Comparison of ENCODE assay signal across 8 mouse cellular contexts in the genomic region with DNA sequence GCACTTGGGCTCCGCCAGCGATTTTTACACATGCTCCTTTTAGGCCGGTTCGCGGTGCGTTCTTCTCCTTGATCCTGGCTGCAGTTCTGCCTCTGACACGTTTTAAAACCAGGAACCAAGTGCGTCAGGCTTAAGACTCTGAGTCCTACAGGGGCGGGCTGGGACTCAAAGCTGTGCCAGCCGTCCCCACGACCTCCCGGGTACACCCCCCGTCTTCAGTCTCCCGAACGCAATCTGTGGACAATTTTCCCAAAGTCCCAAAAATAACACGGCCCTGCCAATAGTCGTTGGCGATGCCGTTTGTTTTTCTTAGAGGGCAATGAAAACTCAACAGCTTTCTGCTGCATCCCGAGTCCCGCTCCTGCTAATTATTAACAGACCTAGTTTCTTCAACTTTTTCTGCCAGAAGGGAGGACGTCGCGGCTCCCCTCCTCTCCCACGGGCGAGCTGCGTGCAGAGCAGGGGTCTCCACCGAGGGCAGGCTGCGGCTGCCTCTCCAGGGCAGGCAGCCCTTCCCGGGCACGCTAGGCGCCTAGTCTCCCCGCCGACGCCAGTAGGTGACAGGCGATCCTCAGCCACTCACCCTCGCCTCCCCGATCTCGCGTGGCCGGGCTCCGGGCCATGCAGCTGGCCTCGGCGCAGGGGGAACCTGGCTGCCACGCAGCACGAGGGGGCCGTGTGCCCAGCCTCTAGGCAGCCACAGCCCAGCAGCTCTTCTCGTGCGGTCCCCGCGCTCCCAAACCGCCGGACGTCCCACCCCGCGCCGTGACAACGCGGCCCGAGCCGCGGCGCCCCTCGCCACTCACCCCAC. TPM values are rescaled to one million over a fixed set of nuclear protein-coding genes. Genes with fewer than 3 reads are reported as not detected.
DNase-seq lines count a peak whose midpoint lies in the region; ATAC-seq and TF ChIP-seq lines count a peak whose summit lies in the region.

No protein-coding gene starts in this region.

- WGBS in limb, embryonic 15.5 days, result 0% methylated on average over 63 of the region's 64 CpGs
- under 1% methylated on average over 56 of the region's 64 CpGs for WGBS in midbrain, postnatal 0 days

- no peaks in the 10 kb centered on the region; the same call in 1 of the 2 replicates for H3K4me1 ChIP-seq in cortical plate, adult 2 months (ENCODE audit: control insufficient read depth, insufficient read depth, low read length)
- peaks cover 38% of the 10 kb centered on the region for H3K4me1 ChIP-seq in limb, embryonic 15.5 days
- peaks cover 9% of the 10 kb centered on the region; the same call in 1 of the 2 replicates for H3K4me1 ChIP-seq in midbrain, postnatal 0 days (ENCODE audit: insufficient read depth, low read length)

- H3K4me3 ChIP-seq in cortical plate, adult 2 months (ENCODE audit: insufficient read depth, low read length), result peak overlapping the region; percentile 80
- H3K4me3 ChIP-seq in limb, embryonic 15.5 days, result peak overlapping the region; percentile 94
- peak overlapping the region; percentile 55 for H3K4me3 ChIP-seq in midbrain, postnatal 0 days (ENCODE audit: low read depth, low read length)

- peak overlapping the region; percentile 95 for H3K9ac ChIP-seq in limb, embryonic 15.5 days
- H3K9ac ChIP-seq in midbrain, postnatal 0 days (replicated peaks; ENCODE audit: low read length, poor library complexity, severe bottlenecking), result peak overlapping the region; percentile 90

- TF ChIP-seq CTCF in cortical plate, adult 2 months (IDR thresholded peaks at IDR 0.05; ENCODE audit: extremely low read depth, insufficient read depth, low read length), result no peak
- TF ChIP-seq CTCF in midbrain, postnatal 0 days (IDR thresholded peaks at IDR 0.05), result peak; percentile 31; the same call in 1 of the 2 replicates

- ATAC-seq in granulocyte monocyte progenitor cell, adult 5-6 weeks (replicated peaks; ENCODE audit: poor library complexity, severe bottlenecking), result peak; percentile 53
- peak; percentile 45 for ATAC-seq in limb, embryonic 15.5 days (ENCODE audit: insufficient number of reproducible peaks, low FRiP score, low TSS enrichment, low read depth)
- peak; percentile 82 for ATAC-seq in midbrain, postnatal 0 days (ENCODE audit: low FRiP score)

- peak; percentile 26 to 48 for DNase-seq in spleen, postnatal 10 days (ENCODE audit: low spot score in 2 of 2)
- DNase-seq in spleen, adult 12 weeks (ENCODE audit: low spot score), result no peak
- peak; percentile 69 for DNase-seq in kidney, adult 11 months
- DNase-seq in midbrain, postnatal 0 days (ENCODE audit: low spot score), result peak; percentile 75
- DNase-seq in thymus, postnatal 0 days (ENCODE audit: low spot score), result peak; percentile 60

- peak overlapping the region; percentile 100 for H3K27ac ChIP-seq in cortical plate, adult 2 months (ENCODE audit: insufficient read depth, low read length)
- peak overlapping the region; percentile 98 for H3K27ac ChIP-seq in limb, embryonic 15.5 days
- H3K27ac ChIP-seq in midbrain, postnatal 0 days (ENCODE audit: low read depth, low read length), result peak overlapping the region; percentile 71

- no peaks in the 10 kb centered on the region for H3K9me3 ChIP-seq in limb, embryonic 15.5 days
- no peaks in the 10 kb centered on the region for H3K9me3 ChIP-seq in midbrain, postnatal 0 days (ENCODE audit: low read length)

- H3K27me3 ChIP-seq in limb, embryonic 15.5 days, result no peaks in the 10 kb centered on the region
- no peaks in the 10 kb centered on the region for H3K27me3 ChIP-seq in midbrain, postnatal 0 days (ENCODE audit: insufficient read depth, low read length)

- 0 out of 2 replicates have a peak, but pooled peaks have one; percentile 15 for TF ChIP-seq POLR2A in cortical plate, adult 2 months (IDR thresholded peaks at IDR 0.05; ENCODE audit: extremely low read depth, insufficient read depth, low read length)

- no peaks in the 10 kb centered on the region for H3K36me3 ChIP-seq in limb, embryonic 15.5 days
- no peaks in the 10 kb centered on the region for H3K36me3 ChIP-seq in midbrain, postnatal 0 days (ENCODE audit: insufficient read depth, low read length)

- H3K4me2 ChIP-seq in limb, embryonic 15.5 days, result peak overlapping the region; percentile 86
- H3K4me2 ChIP-seq in midbrain, postnatal 0 days (ENCODE audit: low read depth, low read length, poor library complexity, severe bottlenecking), result peak overlapping the region; percentile 88

RNA-seq across cellular contexts. Expression of a gene that starts 0.6 kb away (rescaled TPM):
- 51.8 and 53.1 TPM in 2 replicates for polyA plus RNA-seq in cortical plate, adult 2 months (2012; rRNA removed)
- total RNA-seq in granulocyte monocyte progenitor cell, adult 5-6 weeks (2014; fragmentation: Nextera tagmentation), result 1.8 and 1.9 TPM in 2 replicates
- total RNA-seq in granulocyte monocyte progenitor cell, adult 5-6 weeks (2017), result 1.9 and 2.1 TPM in 2 replicates
- 39.9 and 42.0 TPM in 2 replicates for polyA plus RNA-seq in limb, embryonic 15.5 days (2015; fragmentation: Nextera tagmentation; extraction: Ambion mirVana)
- 14.6 and 16.3 TPM in 2 replicates for total RNA-seq in midbrain, postnatal 0 days (2014; rRNA removed)
- 13.7 and 14.5 TPM in 2 replicates for polyA plus RNA-seq in midbrain, postnatal 0 days (2015; fragmentation: Nextera tagmentation; extraction: Ambion mirVana)
- polyA plus RNA-seq in thymus, postnatal 0 days (2015; fragmentation: Nextera tagmentation; extraction: Ambion mirVana), result 11.8 and 12.0 TPM in 2 replicates
